Mouse (Mus musculus) left cerebral cortex, adult 11 months (tissue): ENCODE results near the gene D17Wsu92e.
A peak's percentile ranks its signal among the peaks of the same experiment; 100 is the strongest.

Source experiments
- DNase-seq: peaks from one replicate; pipeline ENCODE4 v3.0.0; 2022; ENCODE audit warnings: low spot score

The D17Wsu92e gene

GRCm38 (mm10) chr17:27790015-27790414 lies 30.4 kb downstream of the D17Wsu92e start:
- DNase-seq = no peak

- DNase-seq = no peak
Observed at GRCm38 (mm10) chr17:27788456-27789172, 31.8 kb downstream of the D17Wsu92e start.

- DNase-seq = no peak
Observed at GRCm38 (mm10) chr17:27783567-27783966, 36.9 kb downstream of the D17Wsu92e start.

GRCm38 (mm10) chr17:27781059-27781687 lies 39.3 kb downstream of the D17Wsu92e start:
- no peak for DNase-seq

GRCm38 (mm10) chr17:27779755-27780154 lies 40.7 kb downstream of the D17Wsu92e start:
- DNase-seq = no peak

- no peak for DNase-seq
Observed at GRCm38 (mm10) chr17:27778671-27779355, 41.6 kb downstream of the D17Wsu92e start.

- DNase-seq = no peak
Observed at GRCm38 (mm10) chr17:27777823-27778222, 42.6 kb downstream of the D17Wsu92e start.

GRCm38 (mm10) chr17:27774198-27774597 lies 46.2 kb downstream of the D17Wsu92e start:
- DNase-seq = no peak

GRCm38 (mm10) chr17:27771616-27772015 lies 48.8 kb downstream of the D17Wsu92e start:
- no peak for DNase-seq

- DNase-seq = no peak
Observed at GRCm38 (mm10) chr17:27768817-27769542, 51.5 kb downstream of the D17Wsu92e start.

- DNase-seq = no peak
Observed at GRCm38 (mm10) chr17:27767543-27767942, 52.9 kb downstream of the D17Wsu92e start.

GRCm38 (mm10) chr17:27767120-27767519 lies 53.3 kb downstream of the D17Wsu92e start:
- DNase-seq = no peak

- no peak for DNase-seq
Observed at GRCm38 (mm10) chr17:27765066-27765465, 55.4 kb downstream of the D17Wsu92e start.

GRCm38 (mm10) chr17:27764453-27764852 lies 56.0 kb downstream of the D17Wsu92e start:
- DNase-seq = no peak

- peak; percentile 47 for DNase-seq
Observed at GRCm38 (mm10) chr17:27762884-27763283, 57.6 kb downstream of the D17Wsu92e start.

- peak; percentile 89 for DNase-seq
Observed at GRCm38 (mm10) chr17:27761639-27762336, 58.7 kb downstream of the D17Wsu92e start.

- no peak for DNase-seq
Observed at GRCm38 (mm10) chr17:27760169-27760568, 60.3 kb downstream of the D17Wsu92e start.

- no peak for DNase-seq
Observed at GRCm38 (mm10) chr17:27751314-27752202, 68.9 kb downstream of the D17Wsu92e start.

GRCm38 (mm10) chr17:27750451-27750942 lies 70.0 kb downstream of the D17Wsu92e start:
- DNase-seq = no peak

- DNase-seq = no peak
Observed at GRCm38 (mm10) chr17:27748123-27748522, 72.3 kb downstream of the D17Wsu92e start.
